ENCODE assay signal across 8 mouse cellular contexts in genomic region chr8:125568851-125569532, GRCm38 (mm10). TPM values are rescaled to one million over a fixed set of nuclear protein-coding genes. Genes with fewer than 3 reads are reported as not detected.
DNase-seq lines count a peak whose midpoint lies in the region; ATAC-seq and TF ChIP-seq lines count a peak whose summit lies in the region.

No protein-coding gene starts in this region.

- H3K27ac ChIP-seq in CH12.LX (ENCODE audit: insufficient read depth, low read depth), result peak overlapping the region; percentile 42
- peak overlapping the region; percentile 58; the same call in 1 of the 2 replicates for H3K27ac ChIP-seq in lung, embryonic 14.5 days (ENCODE audit: low read depth)
- peak overlapping the region; percentile 80 for H3K27ac ChIP-seq in neural tube, embryonic 15.5 days (replicated peaks)

- no peak for TF ChIP-seq POLR2A in CH12.LX (IDR thresholded peaks at IDR 0.05; ENCODE audit: low read depth, low read length)

- H3K9ac ChIP-seq in CH12.LX (ENCODE audit: insufficient read depth, low read depth), result peak overlapping the region; percentile 78
- peak overlapping the region; percentile 79 for H3K9ac ChIP-seq in lung, embryonic 14.5 days
- peak overlapping the region; percentile 81 for H3K9ac ChIP-seq in neural tube, embryonic 15.5 days (replicated peaks)

- TF ChIP-seq CTCF in CH12.LX (conservative IDR thresholded peaks at IDR 0.05 in 1 of 2, IDR thresholded peaks at IDR 0.05 in 1 of 2; ENCODE audit: low read depth in 2 of 2, low read length in 2 of 2), result peak in 1 of 2 experiments; percentile 67; a peak in 2 of 4 replicates
- TF ChIP-seq CTCF in lung, embryonic 14.5 days (IDR thresholded peaks at IDR 0.05; ENCODE audit: low read depth), result peak; percentile 69

- peaks cover 0 to 22% of the 10 kb centered on the region in 2 experiments; a peak in 3 of 4 replicates for H3K4me1 ChIP-seq in CH12.LX (ENCODE audit: control insufficient read depth in 1 of 2, insufficient read depth in 2 of 2)
- H3K4me1 ChIP-seq in lung, embryonic 14.5 days (ENCODE audit: insufficient read depth), result peaks cover 11% of the 10 kb centered on the region
- H3K4me1 ChIP-seq in neural tube, embryonic 15.5 days, result peaks cover 37% of the 10 kb centered on the region

- ATAC-seq in lung, embryonic 14.5 days (ENCODE audit: insufficient read depth), result peak; percentile 4; the same call in 1 of the 2 replicates
- ATAC-seq in neural tube, embryonic 15.5 days (ENCODE audit: low FRiP score), result no peak; the same call in 1 of the 2 replicates

- dilution Hi-C loops in CH12.LX (cut with MboI; ENCODE audit: extremely low pct_ligation_motif_present, extremely low pct_unique_long_range_greater_than_20kb, low sequenced_read_pairs), result no loop called here

- in situ Hi-C loops in CH12.LX (cut with MboI; ENCODE audit: low pct_ligation_motif_present, low pct_unique_long_range_greater_than_20kb, low sequenced_read_pairs), result loop anchor here (10.0 to 25.0 kb wide), 3 partner anchors 232 to 494 kb away; no protein-coding TSS in a partner anchor

- no peak for TF ChIP-seq EP300 in CH12.LX (IDR thresholded peaks at IDR 0.05; ENCODE audit: low read length)

- WGBS in lung, embryonic 14.5 days, result under 1% methylated on average over 39 of the region's 39 CpGs
- WGBS in neural tube, embryonic 15.5 days, result under 1% methylated on average over 39 of the region's 39 CpGs

- peaks cover 6% of the 10 kb centered on the region for H3K9me3 ChIP-seq in CH12.LX (replicated peaks; ENCODE audit: low read length)
- no peaks in the 10 kb centered on the region for H3K9me3 ChIP-seq in lung, embryonic 14.5 days (ENCODE audit: low read depth, low read length)
- H3K9me3 ChIP-seq in neural tube, embryonic 15.5 days (replicated peaks), result no peaks in the 10 kb centered on the region

- H3K27me3 ChIP-seq in CH12.LX (replicated peaks), result peaks cover 10% of the 10 kb centered on the region
- no peaks in the 10 kb centered on the region for H3K27me3 ChIP-seq in lung, embryonic 14.5 days (ENCODE audit: insufficient read depth, low read length)
- H3K27me3 ChIP-seq in neural tube, embryonic 15.5 days (replicated peaks), result 0 out of 2 replicates have a peak, but pooled peaks cover 3% of the 10 kb centered on the region

- intact Hi-C loops in heart, postnatal 14 days (cut with DNase I), result loop anchor here (2.0 to 5.0 kb wide), 7 partner anchors 54 to 384 kb away; no protein-coding TSS in a partner anchor

- H3K36me3 ChIP-seq in CH12.LX (replicated peaks in 1 of 2; ENCODE audit: control insufficient read depth in 1 of 2, insufficient read depth in 1 of 2, low read length in 1 of 2), result no peaks in the 10 kb centered on the region
- H3K36me3 ChIP-seq in lung, embryonic 14.5 days (ENCODE audit: insufficient read depth), result no peaks in the 10 kb centered on the region
- no peaks in the 10 kb centered on the region for H3K36me3 ChIP-seq in neural tube, embryonic 15.5 days

- peaks cover 6% of the 10 kb centered on the region; the same call in 1 of the 2 replicates for H3K79me2 ChIP-seq in CH12.LX (replicated peaks; ENCODE audit: control insufficient read depth, extremely low read depth, insufficient read depth, poor library complexity, severe bottlenecking)

- TF ChIP-seq RAD21 in CH12.LX (IDR thresholded peaks at IDR 0.05; ENCODE audit: low read depth, low read length), result peak; percentile 66

- peak overlapping the region; percentile 61 to 88 (median 68) for H3K4me3 ChIP-seq in CH12.LX (replicated peaks in 1 of 3; ENCODE audit: low read depth in 2 of 3, low read length in 2 of 3, poor library complexity in 1 of 3)
- H3K4me3 ChIP-seq in lung, embryonic 14.5 days (ENCODE audit: low read depth, low read length), result peak overlapping the region; percentile 76
- peak overlapping the region; percentile 83 for H3K4me3 ChIP-seq in neural tube, embryonic 15.5 days (replicated peaks)

- DNase-seq in CH12.LX (ENCODE audit: extremely low read depth), result peak; percentile 52
- peak; percentile 55 to 58 for DNase-seq in adrenal gland, postnatal 36 days
- peak; percentile 57 for DNase-seq in fibroblast of lung, adult 2 months (ENCODE audit: low read depth)
- peak; percentile 42 to 58 for DNase-seq in heart, postnatal 14 days
- peak; percentile 61 to 77 for DNase-seq in kidney, postnatal 4 days
- DNase-seq in lung, embryonic 14.5 days, result peak; percentile 92
- DNase-seq in ovary, adult 18-20 months (ENCODE audit: low spot score), result no peak

- H3K4me2 ChIP-seq in CH12.LX (ENCODE audit: insufficient read depth, low read depth, poor library complexity, severe bottlenecking), result peak overlapping the region; percentile 92
- H3K4me2 ChIP-seq in lung, embryonic 14.5 days, result peak overlapping the region; percentile 95
- peak overlapping the region; percentile 92 for H3K4me2 ChIP-seq in neural tube, embryonic 15.5 days

TF ChIP-seq in CH12.LX, 34 proteins besides CTCF, POLR2A, EP300 and RAD21:
- TF ChIP-seq ZKSCAN1 (IDR thresholded peaks at IDR 0.05; ENCODE audit: borderline replicate concordance, low read depth, low read length) (no peak), HCFC1 (IDR thresholded peaks at IDR 0.05; ENCODE audit: low read depth, low read length) (no peak), ELF1 (IDR thresholded peaks at IDR 0.05; ENCODE audit: low read depth, low read length) (no peak), MYC (IDR thresholded peaks at IDR 0.05; ENCODE audit: low read depth, low read length) (no peak), TCF12 (IDR thresholded peaks at IDR 0.05; ENCODE audit: low read depth, low read length) (no peak), ZC3H11A (IDR thresholded peaks at IDR 0.05; ENCODE audit: low read depth, low read length) (peak; percentile 9; the same call in 1 of the 2 replicates), ETS1 (conservative IDR thresholded peaks at IDR 0.05; ENCODE audit: low read depth, low read length) (no peak), MEF2A (IDR thresholded peaks at IDR 0.05; ENCODE audit: borderline replicate concordance, low read depth, low read length) (no peak), MAX (IDR thresholded peaks at IDR 0.05; ENCODE audit: low read length) (no peak), NELFE (IDR thresholded peaks at IDR 0.05; ENCODE audit: low read depth, low read length) (no peak), KAT2A (IDR thresholded peaks at IDR 0.05; ENCODE audit: insufficient replicate concordance, low read length) (no peak), CHD1 (IDR thresholded peaks at IDR 0.05; ENCODE audit: low read depth, low read length) (no peak), IRF4 (IDR thresholded peaks at IDR 0.05; ENCODE audit: low read depth, low read length) (peak; percentile 29; the same call in 1 of the 2 replicates), MAFK (IDR thresholded peaks at IDR 0.05; ENCODE audit: insufficient replicate concordance, low read length) (no peak), GABPA (IDR thresholded peaks at IDR 0.05; ENCODE audit: insufficient replicate concordance, low read depth, low read length) (no peak), SIN3A (IDR thresholded peaks at IDR 0.05; ENCODE audit: low read length) (peak; percentile 70), MAZ (IDR thresholded peaks at IDR 0.05; ENCODE audit: low read depth, low read length) (no peak), CHD2 (IDR thresholded peaks at IDR 0.05; ENCODE audit: low read length) (no peak), NRF1 (IDR thresholded peaks at IDR 0.05; ENCODE audit: low read depth, low read length) (no peak), MXI1 (IDR thresholded peaks at IDR 0.05; ENCODE audit: low read depth, low read length) (peak; percentile 17; the same call in 1 of the 2 replicates), JUN (IDR thresholded peaks at IDR 0.05; ENCODE audit: insufficient read depth, low read depth, low read length) (no peak), UBTF (IDR thresholded peaks at IDR 0.05; ENCODE audit: low read depth, low read length) (0 out of 2 replicates have a peak, but pooled peaks have one; percentile 53), USF2 (conservative IDR thresholded peaks at IDR 0.05; ENCODE audit: low read depth, low read length) (no peak), BHLHE40 (IDR thresholded peaks at IDR 0.05; ENCODE audit: low read depth, low read length) (no peak), E2F4 (IDR thresholded peaks at IDR 0.05; ENCODE audit: insufficient replicate concordance, low read depth, low read length) (no peak), PAX5 (IDR thresholded peaks at IDR 0.05; ENCODE audit: low read length) (no peak), ZNF384 (IDR thresholded peaks at IDR 0.05; ENCODE audit: low read depth, low read length) (no peak), TBP (conservative IDR thresholded peaks at IDR 0.05; ENCODE audit: low read depth, low read length) (no peak), POLR2AphosphoS2 (IDR thresholded peaks at IDR 0.05; ENCODE audit: low read depth, low read length) (no peak), USF1 (IDR thresholded peaks at IDR 0.05; ENCODE audit: low read depth, low read length) (no peak), RCOR1 (conservative IDR thresholded peaks at IDR 0.05; ENCODE audit: low read depth, low read length) (no peak), SMC3 (IDR thresholded peaks at IDR 0.05; ENCODE audit: low read depth, low read length) (peak; percentile 75), JUND (conservative IDR thresholded peaks at IDR 0.05; ENCODE audit: low read depth, low read length) (no peak), ZMIZ1 (IDR thresholded peaks at IDR 0.05; ENCODE audit: low read depth, low read length) (no peak)

RNA-seq across cellular contexts. Expression of gene Sipa1l2, which starts 0.6 kb away (rescaled TPM):
- total RNA-seq in CH12.LX (2012; rRNA removed) (3.8 and 5.6 TPM in 2 replicates), CH12.LX (2014; rRNA removed) (1.9 and 2.0 TPM in 2 replicates)
- polyA plus RNA-seq in CH12.LX (2012; ENCODE audit: insufficient read length, low read depth), result 2.3 and 2.7 TPM in 2 replicates
- 10 to 100 TPM; 53.1 to 63.7 TPM for total RNA-seq in adrenal gland, postnatal 36 days (2021)
- total RNA-seq in heart, postnatal 14 days (2021), result 10 to 100 TPM; 46.6 to 48.3 TPM
- polyA plus RNA-seq in lung, embryonic 14.5 days (2014; fragmentation: Nextera tagmentation; extraction: Ambion mirVana), result 13.2 and 14.2 TPM in 2 replicates
- 16.3 and 16.8 TPM in 2 replicates for polyA plus RNA-seq in neural tube, embryonic 15.5 days (2015; fragmentation: Nextera tagmentation; extraction: Ambion mirVana)

Comparison
In these comparisons a context has a peak if more than half of its experiments do, and no peak if none do; other contexts are left out.
1. RNA of gene Sipa1l2, which starts 0.6 kb away (total RNA-seq): 53.1 to 63.7 TPM in adrenal gland, postnatal 36 days and 46.6 to 48.3 TPM in heart, postnatal 14 days; 1.9 to 5.6 TPM in CH12.LX; every median in the first group is over 4 times any median in the second.
2. Peak in every context shown above with its lines, with median percentiles within 50 percentile points of each other: H3K27ac ChIP-seq, H3K4me2 ChIP-seq, H3K4me3 ChIP-seq and H3K9ac ChIP-seq.